Mouse (Mus musculus) liver, postnatal 0 days (tissue): Measurements from ENCODE around the gene Fgf15.

Experiments
- CTCF ChIP-seq: sonication (generic); IDR thresholded peaks from 2 replicates; pipeline ENCODE4 v1.5.1; 2016; ENCODE audit warnings: antibody characterized with exemption, low read depth
- EP300 ChIP-seq: IDR thresholded peaks from 2 replicates; pipeline ENCODE4 v1.6.1; 2016; ENCODE audit warnings: antibody characterized with exemption, low read depth, mild to moderate bottlenecking

DNA sequence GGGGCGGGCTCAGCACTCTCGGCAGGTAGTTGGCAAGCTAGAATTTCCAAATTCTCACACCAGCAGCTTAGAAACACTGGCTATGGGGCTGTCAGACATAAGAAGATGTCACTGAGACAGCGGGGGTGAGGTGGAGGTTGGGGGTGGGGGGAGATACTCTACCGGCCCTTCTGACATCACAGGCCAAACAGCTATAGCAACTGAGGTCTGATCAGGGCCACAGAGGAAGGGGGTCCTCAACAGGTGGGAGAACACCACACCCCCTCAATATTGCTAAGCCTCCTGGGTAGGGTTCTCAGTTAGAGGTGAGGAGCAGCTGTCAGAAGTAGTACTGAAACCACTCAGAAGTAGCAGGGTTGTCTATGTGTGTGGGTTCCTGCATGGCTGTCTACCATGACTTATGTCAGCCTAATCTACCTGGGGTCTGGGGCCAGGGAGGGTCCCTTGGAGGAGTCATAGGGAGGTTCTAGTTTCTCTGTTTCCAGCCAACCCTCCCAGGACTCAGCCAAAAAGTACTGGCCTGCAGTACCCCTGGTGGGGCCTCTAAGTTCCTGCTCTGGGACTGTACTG lies 40.1 kb downstream of the Fgf15 start:
- TF ChIP-seq CTCF: no peak
- no peak for TF ChIP-seq EP300
